Mouse (Mus musculus) testis, adult 2 months (tissue): Measurements from ENCODE around the gene Thra. TPM values are rescaled to one million over a fixed set of nuclear protein-coding genes. Genes with fewer than 3 reads are reported as not detected.
A peak's percentile ranks its signal among the peaks of the same experiment; 100 is the strongest.
"Not testable (repeated sequence)": the region's sequence is repeated elsewhere in the genome, so short reads cannot be mapped to it uniquely, and the experiment has no call there.

Experiments
- H3K27ac ChIP-seq: fragments of 200-500 bp; 2 replicates; pipeline ENCODE4 v1.5.1; 2012; ENCODE audit warnings: low read depth, low read length; ENCODE audit not compliant: control insufficient read depth, insufficient read depth
- H3K27me3 ChIP-seq: fragments of 200-500 bp; 2 replicates; pipeline ENCODE4 v1.6.1; 2012; ENCODE audit warnings: mild to moderate bottlenecking, low read length, moderate library complexity; ENCODE audit not compliant: control insufficient read depth, insufficient read depth
- H3K36me3 ChIP-seq: fragments of 200-500 bp; 2 replicates; pipeline ENCODE4 v1.6.1; 2012; ENCODE audit warnings: mild to moderate bottlenecking, low read length; ENCODE audit not compliant: control insufficient read depth, insufficient read depth
- H3K4me1 ChIP-seq: fragments of 200-500 bp; 2 replicates; pipeline ENCODE4 v1.6.1; 2012; ENCODE audit warnings: low read length; ENCODE audit not compliant: control insufficient read depth, insufficient read depth
- H3K4me3 ChIP-seq: fragments of 200-500 bp; 2 replicates; pipeline ENCODE4 v1.5.1; 2012; ENCODE audit warnings: low read depth, mild to moderate bottlenecking, low read length, moderate library complexity, mixed read lengths; ENCODE audit not compliant: control insufficient read depth
- CTCF ChIP-seq: fragments of 200-500 bp; IDR thresholded peaks from 2 replicates; pipeline ENCODE4 v1.5.1; 2012; ENCODE audit warnings: low read depth, mild to moderate bottlenecking, inconsistent platforms, low read length, moderate library complexity; ENCODE audit not compliant: control insufficient read depth, insufficient read depth, insufficient replicate concordance
- POLR2A ChIP-seq: fragments of 200-500 bp; IDR thresholded peaks from 2 replicates; pipeline ENCODE4 v1.6.1; 2012; ENCODE audit warnings: low read depth, mild to moderate bottlenecking, inconsistent platforms, low read length, moderate library complexity; ENCODE audit not compliant: control insufficient read depth
- polyA plus RNA-seq: library from polyadenylated mRNA; depleted of rRNA; stranded (reverse); fragments of >200 nt; gene quantifications from 2 replicates; pipeline ENCODE4 v1.2.3, GENCODE M21; 2012

Thra gene
- polyA plus RNA-seq, 1 experiment: 14.4 TPM

- Histone ChIP-seq H3K27ac (no peak overlapping the region), H3K4me3 (no peak overlapping the region), H3K27me3 (no peaks in the 10 kb centered on the region), H3K4me1 (peaks cover 4% of the 10 kb centered on the region), H3K36me3 (no peaks in the 10 kb centered on the region)
- no peak for TF ChIP-seq POLR2A
- no peak for TF ChIP-seq CTCF
Observed at GRCm38 (mm10) chr11:98731134-98731533, 9.3 kb upstream of the Thra start.

GRCm38 (mm10) chr11:98734020-98734419, 6.4 kb upstream of the Thra start:
- H3K27ac ChIP-seq: no peak overlapping the region
- H3K36me3 ChIP-seq: no peaks in the 10 kb centered on the region
- H3K4me1 ChIP-seq: peaks cover 4% of the 10 kb centered on the region
- H3K4me3 ChIP-seq: no peak overlapping the region
- H3K27me3 ChIP-seq: no peaks in the 10 kb centered on the region
- peak; percentile 54; the same call in 1 of the 2 replicates for TF ChIP-seq CTCF
- TF ChIP-seq POLR2A: no peak

GRCm38 (mm10) chr11:98735111-98735510, 5.3 kb upstream of the Thra start:
- no peaks in the 10 kb centered on the region for H3K36me3 ChIP-seq
- H3K27me3 ChIP-seq: no peaks in the 10 kb centered on the region
- peaks cover 11% of the 10 kb centered on the region for H3K4me1 ChIP-seq
- TF ChIP-seq POLR2A: no peak
- H3K4me3 ChIP-seq: no peak overlapping the region
- no peak overlapping the region for H3K27ac ChIP-seq

GRCm38 (mm10) chr11:98736176-98736575, 4.3 kb upstream of the Thra start:
- TF ChIP-seq POLR2A (no peak), CTCF (no peak)
- Histone ChIP-seq H3K27me3 (no peaks in the 10 kb centered on the region; the same call in 1 of the 2 replicates), H3K27ac (no peak overlapping the region), H3K36me3 (no peaks in the 10 kb centered on the region), H3K4me3 (no peak overlapping the region), H3K4me1 (peaks cover 20% of the 10 kb centered on the region)

- not testable (repeated sequence) for H3K4me3 ChIP-seq, H3K27me3 ChIP-seq, H3K27ac ChIP-seq, H3K36me3 ChIP-seq
- H3K4me1 ChIP-seq: peaks cover 24% of the 10 kb centered on the region
Observed at GRCm38 (mm10) chr11:98737220-98737619, 3.2 kb upstream of the Thra start.

GRCm38 (mm10) chr11:98738428-98738911, 2.0 kb upstream of the Thra start:
- TF ChIP-seq POLR2A (no peak), CTCF (no peak)
- no peaks in the 10 kb centered on the region; the same call in 1 of the 2 replicates for H3K27me3 ChIP-seq
- H3K27ac ChIP-seq: no peak overlapping the region
- H3K36me3 ChIP-seq: no peaks in the 10 kb centered on the region
- peaks cover 33% of the 10 kb centered on the region for H3K4me1 ChIP-seq
- no peak overlapping the region for H3K4me3 ChIP-seq

GRCm38 (mm10) chr11:98738925-98739324, 1.5 kb upstream of the Thra start:
- no peaks in the 10 kb centered on the region; the same call in 1 of the 2 replicates for H3K27me3 ChIP-seq
- H3K27ac ChIP-seq: no peak overlapping the region
- H3K36me3 ChIP-seq: no peaks in the 10 kb centered on the region
- H3K4me1 ChIP-seq: peaks cover 33% of the 10 kb centered on the region
- no peak for TF ChIP-seq POLR2A
- TF ChIP-seq CTCF: no peak
- no peak overlapping the region for H3K4me3 ChIP-seq

- H3K27me3 ChIP-seq: no peaks in the 10 kb centered on the region; the same call in 1 of the 2 replicates
- H3K27ac ChIP-seq: peak overlapping the region; percentile 57
- no peaks in the 10 kb centered on the region for H3K36me3 ChIP-seq
- peaks cover 38% of the 10 kb centered on the region for H3K4me1 ChIP-seq
- no peak overlapping the region for H3K4me3 ChIP-seq
- no peak for TF ChIP-seq CTCF
- no peak for TF ChIP-seq POLR2A
Observed at GRCm38 (mm10) chr11:98740026-98740392, 429 bp upstream of the Thra start.
